Mouse (Mus musculus) cerebral cortex, adult 2 months (tissue): ENCODE measurements around the gene Slc34a1.

Experiments
- WGBS: fragments of 180-500 bp; shearing (Covaris S2); methylation state at CpG from one replicate; pipeline ENCODE4 v1.1.7; 2018; 5-methylcytosine and 5-hydroxymethylcytosine counted together

The Slc34a1 gene

DNA sequence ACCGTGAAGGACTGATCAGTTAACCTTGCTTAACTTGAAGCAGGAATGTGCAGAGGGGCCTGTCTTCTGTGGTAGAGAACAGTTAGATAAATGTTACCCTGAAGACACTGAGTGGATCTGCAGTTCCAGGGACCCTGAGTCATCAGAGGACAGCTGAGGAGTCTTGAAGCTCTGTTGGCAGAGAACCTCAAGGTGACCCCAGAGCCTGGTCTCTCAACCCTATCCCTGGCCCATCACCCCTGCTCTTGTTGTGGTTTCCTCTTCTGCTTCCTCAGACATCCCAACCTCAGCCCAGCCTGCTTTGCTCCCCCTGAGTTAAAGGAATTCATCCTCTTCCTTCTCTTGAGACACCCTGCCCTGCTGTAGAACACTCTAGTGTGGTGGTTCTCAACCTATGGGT is at the start of gene Slc34a1:
Gene Slc34a1, plus strand, starts transcription at position 100 of the 400 bp plus-strand sequence.
- 98% methylated on average over 1 of the region's 1 CpGs for WGBS

- WGBS: under 1% methylated on average over 32 of the region's 32 CpGs
These were observed 36.0 kb upstream of the Slc34a1 start for GRCm38 (mm10) chr13:55361974-55362452.

DNA sequence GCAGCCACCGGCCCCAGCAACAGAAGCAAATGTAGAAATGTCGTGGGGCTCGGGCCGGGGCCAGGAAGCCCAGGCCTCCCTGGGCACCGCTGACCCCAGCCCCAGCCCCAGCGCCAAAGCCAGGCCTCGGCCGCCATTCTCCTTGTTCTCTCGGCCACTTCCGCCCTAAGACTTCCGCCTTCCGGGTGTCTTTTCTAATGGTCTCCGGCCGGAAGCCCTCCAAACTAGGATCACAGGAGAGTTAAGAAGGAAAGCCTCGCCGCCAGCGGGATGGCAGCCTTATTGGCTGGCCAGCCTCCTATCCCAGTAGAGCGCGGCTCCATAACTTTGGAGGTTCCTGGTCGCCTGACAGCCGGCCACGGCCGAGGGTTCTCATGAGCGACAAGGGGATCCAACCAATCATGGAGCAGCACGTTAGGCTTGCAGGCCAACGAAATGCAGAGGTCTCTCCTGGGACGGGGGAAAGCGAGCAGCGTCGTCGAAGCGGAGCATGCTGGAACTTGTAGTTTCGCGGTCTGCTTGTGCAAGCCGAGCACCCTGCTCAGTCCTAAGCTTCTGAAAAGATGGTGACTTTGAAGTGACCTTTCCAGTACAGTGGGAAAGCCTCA is 35.4 kb upstream of the Slc34a1 start, which contains the start of gene Lman2:
Gene Lman2, minus strand, starts transcription at position 331 of the 608 bp plus-strand sequence.
- under 1% methylated on average over 35 of the region's 35 CpGs for WGBS

- 79% methylated on average over 7 of the region's 7 CpGs for WGBS
These were observed 29.6 kb upstream of the Slc34a1 start for GRCm38 (mm10) chr13:55368401-55368800.

- WGBS: 25% methylated on average over 13 of the region's 13 CpGs
These were observed 28.4 kb upstream of the Slc34a1 start, which contains the start of gene Rgs14 for GRCm38 (mm10) chr13:55369531-55370114. Gene Rgs14 (plus strand): TSS chr13:55369732.

DNA sequence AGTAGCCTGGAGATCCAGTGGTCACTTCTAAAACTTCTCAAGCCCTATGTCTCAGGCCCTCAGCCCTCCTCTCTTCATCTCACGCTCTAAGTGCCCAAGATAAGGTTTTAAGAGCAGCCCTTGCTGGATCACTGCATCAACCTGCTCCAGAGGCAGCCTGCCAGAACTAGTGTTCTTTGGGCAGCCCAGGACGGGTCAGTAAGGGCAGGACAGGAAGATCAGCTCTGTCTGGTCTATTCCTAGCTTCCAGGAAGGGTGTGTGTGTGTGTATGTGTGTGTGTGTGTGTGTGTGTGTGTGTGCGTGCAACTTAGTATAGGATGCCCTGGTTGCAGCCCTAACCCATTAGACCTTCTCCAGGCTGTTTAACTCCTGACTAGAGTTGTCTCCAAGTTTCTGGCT is 27.8 kb upstream of the Slc34a1 start:
- WGBS: 76% methylated on average over 3 of the region's 3 CpGs

GRCm38 (mm10) chr13:55371007-55371681 is 26.8 kb upstream of the Slc34a1 start:
- WGBS: 49% methylated on average over 8 of the region's 8 CpGs

DNA sequence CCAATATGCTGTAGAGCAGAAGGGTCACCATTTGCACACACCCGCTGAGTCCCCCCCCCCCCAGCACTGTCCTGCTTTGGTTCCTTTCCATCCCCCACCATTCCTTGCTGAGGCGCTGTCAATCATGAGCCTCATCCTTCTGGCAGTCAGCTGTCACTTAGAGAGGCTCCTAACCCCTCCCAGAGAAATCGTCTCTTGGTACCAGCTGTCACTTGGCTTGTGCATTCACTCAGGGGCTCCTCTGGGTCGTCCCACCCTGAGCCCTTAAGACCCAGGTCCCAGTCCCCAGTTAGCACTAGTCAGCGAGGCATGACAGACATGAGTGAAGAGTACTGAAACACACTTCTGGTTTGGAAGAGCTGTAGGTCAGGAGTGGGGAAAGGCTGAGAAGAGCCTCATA is 26.2 kb upstream of the Slc34a1 start:
- WGBS: 63% methylated on average over 5 of the region's 5 CpGs

DNA sequence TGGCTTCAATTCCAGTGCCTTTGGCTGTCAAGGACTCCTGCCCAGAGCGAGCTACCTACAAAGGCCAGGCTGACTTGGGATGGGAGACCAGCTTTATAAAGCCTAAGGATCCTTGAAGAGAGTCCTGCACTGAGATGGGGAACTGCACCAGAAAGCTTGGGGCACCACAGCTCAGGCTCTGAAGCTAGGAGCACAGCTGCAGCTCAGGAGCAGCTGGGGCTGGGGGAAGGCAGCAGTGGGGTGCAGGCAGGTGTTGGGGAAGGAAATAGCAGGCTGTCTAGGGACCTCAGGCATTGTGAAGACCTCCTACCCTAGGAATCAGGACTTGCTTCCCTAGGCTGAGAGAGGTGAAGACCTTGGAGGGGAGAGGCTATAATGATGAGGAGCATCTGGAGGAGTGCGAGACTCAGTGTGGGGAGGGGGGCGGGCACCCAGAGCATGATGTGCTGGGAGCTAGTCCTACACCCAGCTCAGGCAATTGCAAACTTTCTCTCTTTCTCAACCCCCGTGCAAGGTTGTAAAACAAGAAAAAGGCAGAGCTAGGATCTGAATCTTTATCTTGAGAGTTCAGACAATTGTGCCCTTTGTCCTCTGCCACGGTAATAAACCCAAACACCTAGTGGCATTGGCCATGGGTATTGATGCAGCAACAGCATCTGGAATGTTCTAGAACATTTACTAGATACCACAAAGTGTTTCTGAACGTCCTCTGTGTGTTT is 23.6 kb upstream of the Slc34a1 start:
- WGBS: 78% methylated on average over 6 of the region's 6 CpGs

DNA sequence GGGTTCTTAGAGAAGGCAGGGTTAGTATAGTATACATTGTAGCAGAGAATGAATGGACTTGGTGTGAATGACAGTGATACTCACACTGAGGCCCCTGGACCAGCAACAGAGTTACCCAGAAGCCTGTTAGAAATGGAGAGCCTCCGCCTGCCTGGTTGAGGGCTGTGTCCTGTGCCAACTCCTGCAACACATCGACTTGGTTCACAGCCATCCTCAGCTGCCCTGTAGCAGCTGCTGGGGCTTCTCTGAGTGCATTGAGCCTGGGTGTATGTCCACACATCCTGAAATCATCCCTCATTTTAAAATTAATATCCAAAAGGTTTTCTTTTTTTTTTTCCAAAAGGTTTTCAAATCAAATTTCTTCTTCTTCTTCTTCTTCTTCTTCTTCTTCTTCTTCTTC is 22.1 kb upstream of the Slc34a1 start:
- WGBS: 39% methylated on average over 2 of the region's 2 CpGs

GRCm38 (mm10) chr13:55378907-55379580 is 18.9 kb upstream of the Slc34a1 start:
- WGBS: 56% methylated on average over 32 of the region's 32 CpGs

DNA sequence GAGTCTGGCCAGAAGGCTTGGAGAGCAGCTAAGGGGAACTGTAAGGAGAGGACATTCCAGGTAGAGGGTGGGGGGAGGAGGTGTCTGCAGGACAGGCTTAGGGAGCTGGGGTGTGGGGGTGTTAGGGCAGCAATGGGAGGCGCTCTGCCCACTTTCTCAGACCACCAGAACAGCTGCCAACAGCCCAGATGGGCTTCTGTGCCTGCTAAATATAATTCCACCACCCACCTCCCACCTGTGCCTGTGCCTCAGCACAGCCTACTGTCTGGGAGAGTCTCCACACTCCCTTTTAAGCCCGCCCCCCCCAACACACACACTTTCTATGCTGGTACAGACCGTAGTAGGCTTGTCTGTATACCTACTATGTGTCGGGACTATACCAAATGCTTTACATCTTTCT is 16.2 kb upstream of the Slc34a1 start:
- WGBS: 55% methylated on average over 4 of the region's 4 CpGs

GRCm38 (mm10) chr13:55390644-55391043 is 7.3 kb upstream of the Slc34a1 start:
- WGBS: 81% methylated on average over 3 of the region's 3 CpGs

GRCm38 (mm10) chr13:55391626-55392029 is 6.4 kb upstream of the Slc34a1 start:
- WGBS: 76% methylated on average over 1 of the region's 1 CpGs

- 74% methylated on average over 4 of the region's 4 CpGs for WGBS
These were observed 5.1 kb upstream of the Slc34a1 start for GRCm38 (mm10) chr13:55392933-55393332.

GRCm38 (mm10) chr13:55399300-55400038 is 1.5 kb downstream of the Slc34a1 start:
- 72% methylated on average over 5 of the region's 5 CpGs for WGBS

GRCm38 (mm10) chr13:55400039-55400346 is 2.0 kb downstream of the Slc34a1 start:
- 80% methylated on average over 1 of the region's 1 CpGs for WGBS

GRCm38 (mm10) chr13:55403266-55403665 is 5.3 kb downstream of the Slc34a1 start:
- 88% methylated on average over 7 of the region's 7 CpGs for WGBS

- 26% methylated on average over 15 of the region's 15 CpGs for WGBS
These were observed 6.2 kb downstream of the Slc34a1 start for GRCm38 (mm10) chr13:55403935-55404852.
